In genomic region chr17:57865996-57866395, GRCm38 (mm10) we compare ENCODE assay signal across 7 mouse cellular contexts.
"Had no signal": no experiment of that assay in that cellular context is flagged by ENCODE, and none has a peak within 500 bp of the region (broad histone marks: within the 10 kb centered on the region; RNA-seq: fewer than 3 reads in every experiment).

No protein-coding gene starts in this region.

- DNase-seq: lung, adult 18-20 months; lung, embryonic 14.5 days; lung, postnatal 10 days; right cerebral cortex, postnatal 14 days; thymus, adult 2 months; thymus, postnatal 25 days; thymus, postnatal 4 days had no signal
